Mouse (Mus musculus) central nervous system, embryonic 14 days (tissue): ENCODE measurements around the gene Tpi1. TPM values are rescaled to one million over a fixed set of nuclear protein-coding genes. Genes with fewer than 3 reads are reported as not detected.

Source experiments
- polyA plus RNA-seq: library from polyadenylated mRNA; depleted of rRNA; stranded (reverse); fragments of >200 nt; gene quantifications from 2 replicates; pipeline ENCODE4 v1.2.3, GENCODE M21; 2012; rRNA removed

The Tpi1 gene
- 409 and 429 TPM in 2 replicates for polyA plus RNA-seq

GRCm38 (mm10) chr6:124813933-124814332, at the start of gene Tpi1:
Gene Tpi1, minus strand, starts transcription at chr6:124814296.

GRCm38 (mm10) chr6:124856916-124857839, 43.1 kb upstream of the Tpi1 start, which contains the start of gene P3h3:
Gene P3h3, minus strand, starts transcription at chr6:124857752.

DNA sequence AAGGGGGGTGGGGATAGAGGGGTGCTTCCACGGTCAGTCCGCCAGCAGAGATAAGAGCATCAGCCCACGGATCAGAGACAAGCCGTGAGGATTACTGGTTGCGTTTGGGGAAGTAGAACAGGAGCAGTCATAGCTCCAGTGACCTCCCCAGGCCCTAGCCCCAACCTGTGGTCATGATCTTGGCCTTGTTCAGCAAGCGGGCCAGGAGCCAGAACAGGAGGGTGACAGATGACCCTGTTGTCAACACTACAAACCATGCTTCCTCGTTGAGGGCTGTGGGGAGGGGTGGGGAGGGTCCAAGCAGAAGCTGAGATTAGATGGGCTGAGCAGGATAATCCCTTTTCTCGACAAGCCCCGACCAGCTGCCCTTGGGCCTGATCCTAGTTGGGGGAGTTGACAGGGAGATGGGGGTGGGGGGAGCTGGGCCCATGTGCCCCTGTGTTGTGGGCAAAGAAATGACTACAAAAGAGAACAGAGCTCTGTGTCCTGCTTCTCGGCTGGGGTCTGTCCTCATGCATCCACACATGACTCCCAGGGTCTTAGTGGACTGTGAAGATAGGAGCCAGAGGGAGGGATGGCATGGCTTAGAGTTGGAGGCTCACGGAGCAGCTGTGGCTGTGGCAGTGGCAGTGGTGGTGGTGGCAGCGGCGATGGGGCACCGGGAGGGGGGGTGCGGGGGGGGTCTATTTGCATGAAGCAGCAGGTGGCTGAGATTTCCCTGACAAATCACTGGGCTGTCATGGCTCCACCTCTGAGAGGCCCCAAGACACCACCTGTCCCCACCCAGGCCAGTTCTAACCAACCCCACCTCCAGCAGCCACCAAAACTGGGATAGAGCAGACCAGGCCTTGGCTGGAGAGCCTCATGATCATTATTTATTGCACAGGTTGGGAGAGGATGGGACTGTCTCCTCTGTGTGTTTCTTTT, 26.4 kb upstream of the Tpi1 start, which contains the start of gene Gnb3:
Gene Gnb3 (minus strand): TSS at position 35 of the 927 bp plus-strand sequence.

GRCm38 (mm10) chr6:124828868-124829798, 15.0 kb upstream of the Tpi1 start, which contains the start of the genes Usp5 and Cdca3:
Gene Usp5, minus strand, starts transcription at chr6:124829484.
Gene Cdca3, plus strand, starts transcription at chr6:124829547.

GRCm38 (mm10) chr6:124808358-124809012, 5.6 kb downstream of the Tpi1 start, which contains the start of gene Spsb2:
Gene Spsb2, plus strand, starts transcription at chr6:124808661.

GRCm38 (mm10) chr6:124779222-124779983, 34.7 kb downstream of the Tpi1 start, which contains the start of gene Lrrc23:
Gene Lrrc23, minus strand, starts transcription at chr6:124779727.

GRCm38 (mm10) chr6:124769101-124769765, 44.9 kb downstream of the Tpi1 start, which contains the start of gene Eno2:
Gene Eno2, minus strand, starts transcription at chr6:124769673.

Other genes starting within 250 kb of the Tpi1 start
- gene C1rb, start 244.0 kb downstream of the Tpi1 start, polyA plus RNA-seq: not detected in 2 replicates
- gene C1s2, start 178.2 kb downstream of the Tpi1 start, polyA plus RNA-seq: 0.34 and 0.44 TPM in 2 replicates
- 53.8 and 63.1 TPM in 2 replicates for gene Lpcat3, start 151.3 kb downstream of the Tpi1 start, polyA plus RNA-seq
- gene Emg1, start 102.1 kb downstream of the Tpi1 start, polyA plus RNA-seq: 134 and 145 TPM in 2 replicates
- gene Phb2, start 102.0 kb downstream of the Tpi1 start, polyA plus RNA-seq: 171 and 179 TPM in 2 replicates
- 5.3 and 6.1 TPM in 2 replicates for gene Ptpn6, start 75.6 kb downstream of the Tpi1 start, polyA plus RNA-seq
- gene Grcc10, start 72.9 kb downstream of the Tpi1 start, polyA plus RNA-seq: 499 and 546 TPM in 2 replicates
- not detected in 2 replicates for gene Gm45234, start 58.3 kb downstream of the Tpi1 start, polyA plus RNA-seq
- gene Atn1, start 57.8 kb downstream of the Tpi1 start, polyA plus RNA-seq: 77.8 and 103 TPM in 2 replicates
- 56.4 and 62.0 TPM in 2 replicates for gene Eno2, start 44.6 kb downstream of the Tpi1 start, polyA plus RNA-seq
- gene Lrrc23, start 34.6 kb downstream of the Tpi1 start, polyA plus RNA-seq: 9.0 and 9.4 TPM in 2 replicates
- 5.4 and 8.0 TPM in 2 replicates for gene Spsb2, start 5.6 kb downstream of the Tpi1 start, polyA plus RNA-seq
- gene Usp5, start 15.2 kb upstream of the Tpi1 start, polyA plus RNA-seq: 138 and 145 TPM in 2 replicates
- 76.7 and 102 TPM in 2 replicates for gene Cdca3, start 15.3 kb upstream of the Tpi1 start, polyA plus RNA-seq
- gene Gnb3, start 26.0 kb upstream of the Tpi1 start, polyA plus RNA-seq: 2.1 and 2.5 TPM in 2 replicates
- 143 and 182 TPM in 2 replicates for gene P3h3, start 43.5 kb upstream of the Tpi1 start, polyA plus RNA-seq
- 72.7 and 75.1 TPM in 2 replicates for gene Gpr162, start 49.7 kb upstream of the Tpi1 start, polyA plus RNA-seq
- 0.18 and 0.20 TPM in 2 replicates for gene Cd4, start 73.9 kb upstream of the Tpi1 start, polyA plus RNA-seq
- gene Lag3, start 97.4 kb upstream of the Tpi1 start, polyA plus RNA-seq: 4.0 and 4.2 TPM in 2 replicates
- 2,372 and 2,516 TPM in 2 replicates for gene Ptms, start 105.8 kb upstream of the Tpi1 start, polyA plus RNA-seq
- gene Mlf2, start 117.1 kb upstream of the Tpi1 start, polyA plus RNA-seq: 531 and 537 TPM in 2 replicates
- 135 and 153 TPM in 2 replicates for gene Cops7a, start 151.2 kb upstream of the Tpi1 start, polyA plus RNA-seq
- gene Pianp, start 182.4 kb upstream of the Tpi1 start, polyA plus RNA-seq: 36.3 and 46.5 TPM in 2 replicates
- 104 and 109 TPM in 2 replicates for gene Zfp384, start 194.8 kb upstream of the Tpi1 start, polyA plus RNA-seq
- gene Ing4, start 225.5 kb upstream of the Tpi1 start, polyA plus RNA-seq: 150 and 154 TPM in 2 replicates
- 33.4 and 35.8 TPM in 2 replicates for gene Acrbp, start 235.4 kb upstream of the Tpi1 start, polyA plus RNA-seq